Mouse (Mus musculus): ENCODE data around the gene Gm9887.

GRCm38 (mm10) chr12:69393076-69393475, 20.8 kb upstream of the Gm9887 start:
- no peak for TF ChIP-seq GATA1 (IDR thresholded peaks at IDR 0.05; ENCODE audit: low read length)
- no peak for TF ChIP-seq TAL1 (IDR thresholded peaks at IDR 0.05; ENCODE audit: low read length)
